Mouse (Mus musculus): ENCODE measurements around the gene Ctnnbl1. TPM values are rescaled to one million over a fixed set of nuclear protein-coding genes. Genes with fewer than 3 reads are reported as not detected.
A peak's percentile ranks its signal among the peaks of the same experiment; 100 is the strongest.

Ctnnbl1 gene
- polyA plus RNA-seq, 1 experiment from 2014 or later: 67.4 TPM

GRCm38 (mm10) chr2:157800288-157800687 is 63.1 kb downstream of the Ctnnbl1 start:
- peaks cover 4% of the 10 kb centered on the region for H3K36me3 ChIP-seq
- H3K4me2 ChIP-seq (replicated peaks): no peak overlapping the region
- no peaks in the 10 kb centered on the region for H3K9me3 ChIP-seq
- peaks cover 38% of the 10 kb centered on the region for H3K4me1 ChIP-seq
- no peak for ATAC-seq (ENCODE audit: low FRiP score, low read depth)
- WGBS: 92% methylated on average over 2 of the region's 2 CpGs
- H3K9ac ChIP-seq: no peak overlapping the region
- peaks cover 6% of the 10 kb centered on the region; the same call in 1 of the 2 replicates for H3K27me3 ChIP-seq
- H3K27ac ChIP-seq: peak overlapping the region; percentile 55
- no peak overlapping the region for H3K4me3 ChIP-seq

- Histone ChIP-seq H3K27me3 (peaks cover 6% of the 10 kb centered on the region; the same call in 1 of the 2 replicates), H3K27ac (peak overlapping the region; percentile 55), H3K4me2 (replicated peaks) (peak overlapping the region; percentile 35), H3K9me3 (no peaks in the 10 kb centered on the region), H3K4me3 (no peak overlapping the region), H3K36me3 (peaks cover 4% of the 10 kb centered on the region), H3K9ac (peak overlapping the region; percentile 19; the same call in 1 of the 2 replicates), H3K4me1 (peaks cover 44% of the 10 kb centered on the region)
- WGBS: 12% methylated on average over 11 of the region's 11 CpGs
- ATAC-seq (ENCODE audit: low FRiP score, low read depth): peak; percentile 64
These were observed 63.7 kb downstream of the Ctnnbl1 start for GRCm38 (mm10) chr2:157800746-157801501.

- peaks cover 6% of the 10 kb centered on the region; the same call in 1 of the 2 replicates for H3K27me3 ChIP-seq
- no peak overlapping the region for H3K4me3 ChIP-seq
- 18% methylated on average over 8 of the region's 8 CpGs for WGBS
- no peaks in the 10 kb centered on the region for H3K9me3 ChIP-seq
- peak overlapping the region; percentile 55 for H3K27ac ChIP-seq
- ATAC-seq (ENCODE audit: low FRiP score, low read depth): no peak; the same call in 1 of the 2 replicates
- peaks cover 50% of the 10 kb centered on the region for H3K4me1 ChIP-seq
- H3K4me2 ChIP-seq (replicated peaks): peak overlapping the region; percentile 35
- H3K9ac ChIP-seq: no peak overlapping the region
- peaks cover 4% of the 10 kb centered on the region for H3K36me3 ChIP-seq
These were observed 64.5 kb downstream of the Ctnnbl1 start for GRCm38 (mm10) chr2:157801505-157802357.

GRCm38 (mm10) chr2:157802666-157803065 is 65.5 kb downstream of the Ctnnbl1 start:
- Histone ChIP-seq H3K9me3 (no peaks in the 10 kb centered on the region), H3K27ac (no peak overlapping the region), H3K27me3 (peaks cover 6% of the 10 kb centered on the region; the same call in 1 of the 2 replicates), H3K9ac (no peak overlapping the region), H3K36me3 (peaks cover 4% of the 10 kb centered on the region), H3K4me1 (peaks cover 57% of the 10 kb centered on the region), H3K4me2 (replicated peaks) (no peak overlapping the region), H3K4me3 (no peak overlapping the region)
- 0 out of 2 replicates have a peak, but pooled peaks have one; percentile 24 for ATAC-seq (ENCODE audit: low FRiP score, low read depth)
- WGBS: 90% methylated on average over 5 of the region's 5 CpGs

GRCm38 (mm10) chr2:157804388-157804787 is 67.2 kb downstream of the Ctnnbl1 start:
- ATAC-seq (ENCODE audit: low FRiP score, low read depth): no peak
- Histone ChIP-seq H3K36me3 (peaks cover 4% of the 10 kb centered on the region), H3K27me3 (peaks cover 2% of the 10 kb centered on the region; the same call in 1 of the 2 replicates), H3K4me1 (peaks cover 65% of the 10 kb centered on the region), H3K4me3 (no peak overlapping the region), H3K4me2 (replicated peaks) (no peak overlapping the region), H3K9ac (no peak overlapping the region), H3K27ac (no peak overlapping the region), H3K9me3 (no peaks in the 10 kb centered on the region)
- WGBS: 64% methylated on average over 3 of the region's 3 CpGs

GRCm38 (mm10) chr2:157805091-157805490 is 67.9 kb downstream of the Ctnnbl1 start:
- Histone ChIP-seq H3K4me1 (peaks cover 65% of the 10 kb centered on the region), H3K27ac (no peak overlapping the region)

GRCm38 (mm10) chr2:157807076-157807475 is 69.9 kb downstream of the Ctnnbl1 start:
- Histone ChIP-seq H3K4me2 (replicated peaks) (no peak overlapping the region), H3K27ac (no peak overlapping the region), H3K4me1 (peaks cover 45% of the 10 kb centered on the region), H3K27me3 (no peaks in the 10 kb centered on the region; the same call in 1 of the 2 replicates), H3K9me3 (no peaks in the 10 kb centered on the region), H3K36me3 (peaks cover 20% of the 10 kb centered on the region), H3K4me3 (no peak overlapping the region), H3K9ac (no peak overlapping the region)
- no peak for ATAC-seq (ENCODE audit: low FRiP score, low read depth)
- 71% methylated on average over 4 of the region's 4 CpGs for WGBS

More at GRCm38 (mm10) chr2:157805091-157805490, 67.9 kb downstream of the Ctnnbl1 start:
- Histone ChIP-seq H3K36me3 (peaks cover 6% of the 10 kb centered on the region), H3K9ac (no peak overlapping the region), H3K9me3 (no peaks in the 10 kb centered on the region), H3K27me3 (no peaks in the 10 kb centered on the region; the same call in 1 of the 2 replicates), H3K4me2 (replicated peaks) (no peak overlapping the region), H3K4me3 (no peak overlapping the region)
- no peak for ATAC-seq (ENCODE audit: low FRiP score, low read depth)
- WGBS: 32% methylated on average over 3 of the region's 3 CpGs

GRCm38 (mm10) chr2:157807621-157808367 is 70.6 kb downstream of the Ctnnbl1 start:
- H3K4me2 ChIP-seq (replicated peaks): no peak overlapping the region
- no peak for ATAC-seq (ENCODE audit: low FRiP score, low read depth)
- no peaks in the 10 kb centered on the region for H3K27me3 ChIP-seq
- H3K9ac ChIP-seq: no peak overlapping the region
- H3K27ac ChIP-seq: no peak overlapping the region
- peaks cover 27% of the 10 kb centered on the region for H3K36me3 ChIP-seq
- peaks cover 39% of the 10 kb centered on the region for H3K4me1 ChIP-seq
- no peaks in the 10 kb centered on the region for H3K9me3 ChIP-seq
- 76% methylated on average over 7 of the region's 7 CpGs for WGBS
- H3K4me3 ChIP-seq: no peak overlapping the region

GRCm38 (mm10) chr2:157808368-157808923 is 71.2 kb downstream of the Ctnnbl1 start:
- Histone ChIP-seq H3K9me3 (no peaks in the 10 kb centered on the region), H3K27ac (no peak overlapping the region), H3K4me3 (no peak overlapping the region), H3K4me1 (peaks cover 44% of the 10 kb centered on the region), H3K36me3 (peaks cover 27% of the 10 kb centered on the region), H3K4me2 (replicated peaks) (no peak overlapping the region), H3K9ac (no peak overlapping the region), H3K27me3 (no peaks in the 10 kb centered on the region)
- ATAC-seq (ENCODE audit: low FRiP score, low read depth): no peak
- 76% methylated on average over 7 of the region's 7 CpGs for WGBS

GRCm38 (mm10) chr2:157809341-157809740 is 72.1 kb downstream of the Ctnnbl1 start:
- H3K9me3 ChIP-seq: no peaks in the 10 kb centered on the region
- no peak overlapping the region for H3K4me3 ChIP-seq
- no peak overlapping the region for H3K27ac ChIP-seq
- 91% methylated on average over 6 of the region's 6 CpGs for WGBS
- no peaks in the 10 kb centered on the region for H3K27me3 ChIP-seq
- peaks cover 46% of the 10 kb centered on the region for H3K4me1 ChIP-seq
- peaks cover 27% of the 10 kb centered on the region for H3K36me3 ChIP-seq
- H3K9ac ChIP-seq: no peak overlapping the region
- no peak for ATAC-seq (ENCODE audit: low FRiP score, low read depth)
- H3K4me2 ChIP-seq (replicated peaks): no peak overlapping the region

GRCm38 (mm10) chr2:157810749-157811148 is 73.5 kb downstream of the Ctnnbl1 start:
- H3K4me3 ChIP-seq: no peak overlapping the region
- no peak for ATAC-seq (ENCODE audit: low FRiP score, low read depth)
- H3K9me3 ChIP-seq: no peaks in the 10 kb centered on the region
- H3K27me3 ChIP-seq: no peaks in the 10 kb centered on the region
- H3K4me2 ChIP-seq (replicated peaks): no peak overlapping the region
- H3K9ac ChIP-seq: no peak overlapping the region
- H3K36me3 ChIP-seq: peaks cover 27% of the 10 kb centered on the region
- H3K27ac ChIP-seq: no peak overlapping the region
- 94% methylated on average over 1 of the region's 1 CpGs for WGBS
- H3K4me1 ChIP-seq: peaks cover 34% of the 10 kb centered on the region

Data from limb, embryonic 13.5 days (tissue).